ENCODE assay signal across 13 mouse cellular contexts in the genomic region with DNA sequence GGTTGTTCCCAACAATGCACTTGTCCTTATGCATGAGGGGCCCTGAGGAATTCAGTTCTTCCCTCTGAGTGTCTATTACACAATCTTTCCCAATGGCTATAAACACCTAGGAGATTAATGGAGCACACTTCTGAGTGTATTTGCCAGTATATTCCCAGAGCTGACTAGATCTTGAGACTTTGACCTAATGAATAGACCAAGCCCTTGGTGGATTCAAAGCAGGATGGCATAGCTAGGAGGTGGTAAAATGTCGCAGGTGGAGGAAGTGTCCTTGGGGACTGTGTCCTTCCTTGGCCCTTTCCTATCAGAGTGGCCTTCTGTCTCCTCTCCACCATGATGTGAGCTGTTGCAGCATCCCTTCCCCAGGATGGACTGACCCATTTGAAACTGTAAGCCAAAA.
"Had no signal": no experiment of that assay in that cellular context is flagged by ENCODE, and none has a peak within 500 bp of the region (broad histone marks: within the 10 kb centered on the region; RNA-seq: fewer than 3 reads in every experiment).

No protein-coding gene starts in this region.

- H3K27me3 ChIP-seq: midbrain, embryonic 12.5 days; midbrain, embryonic 15.5 days; neural tube, embryonic 12.5 days; stomach, embryonic 15.5 days had no signal

- H3K9ac ChIP-seq: lung, embryonic 14.5 days; midbrain, embryonic 12.5 days; midbrain, embryonic 15.5 days; neural tube, embryonic 12.5 days; stomach, embryonic 15.5 days had no signal

- H3K4me3 ChIP-seq: megakaryocyte, embryonic 14.5 days; midbrain, embryonic 12.5 days; midbrain, embryonic 15.5 days; neural tube, embryonic 12.5 days; stomach, embryonic 15.5 days had no signal

- ATAC-seq: midbrain, embryonic 15.5 days had no signal

- H3K4me1 ChIP-seq: midbrain, embryonic 12.5 days; midbrain, embryonic 15.5 days; neural tube, embryonic 12.5 days had no signal

- H3K27ac ChIP-seq: midbrain, embryonic 12.5 days; midbrain, embryonic 15.5 days; neural tube, embryonic 12.5 days; stomach, embryonic 15.5 days; stomach, postnatal 0 days had no signal

- H3K9me3 ChIP-seq: midbrain, embryonic 12.5 days; midbrain, embryonic 15.5 days; neural tube, embryonic 12.5 days; stomach, embryonic 15.5 days had no signal

- DNase-seq: lung, adult 18-20 months; lung, embryonic 14.5 days; lung, postnatal 10 days; right cerebral cortex, postnatal 14 days; thymus, adult 2 months; thymus, postnatal 25 days; thymus, postnatal 4 days had no signal

- H3K4me2 ChIP-seq: lung, embryonic 14.5 days; midbrain, embryonic 12.5 days; midbrain, embryonic 15.5 days; neural tube, embryonic 12.5 days; stomach, embryonic 15.5 days had no signal

- H3K36me3 ChIP-seq: midbrain, embryonic 12.5 days; midbrain, embryonic 15.5 days; neural tube, embryonic 12.5 days; stomach, embryonic 15.5 days had no signal
